Mouse (Mus musculus): Measurements from ENCODE around the gene Rere.

- no peak for TF ChIP-seq CTCF (IDR thresholded peaks at IDR 0.05)
- no peak for TF ChIP-seq POLR2A (IDR thresholded peaks at IDR 0.05; ENCODE audit: insufficient read depth, low read depth, low read length)
These were observed 57.6 kb downstream of the Rere start for GRCm38 (mm10) chr4:150338906-150339650.

Measured in heart, adult 2 months (tissue).